Mouse (Mus musculus) kidney, embryonic 14.5 days (tissue): ENCODE measurements around the gene Aloxe3. TPM values are rescaled to one million over a fixed set of nuclear protein-coding genes. Genes with fewer than 3 reads are reported as not detected.
A peak's percentile ranks its signal among the peaks of the same experiment; 100 is the strongest.

Experiments
- ATAC-seq: fragments of 200-750 bp; cut with Nextera tagmentation; 2 replicates; pipeline ENCODE4 v1.8.0; 2017; ENCODE audit warnings: moderate number of reproducible peaks, mild to moderate bottlenecking, moderate TSS enrichment, moderate library complexity; ENCODE audit not compliant: low FRiP score, low TSS enrichment
- H3K27ac ChIP-seq: fragments of 300-500 bp; sonication (generic); 2 replicates; pipeline ENCODE4 v1.5.1; 2014; ENCODE audit warnings: low read depth, mild to moderate bottlenecking, low read length, moderate library complexity, mixed read lengths
- H3K27me3 ChIP-seq: fragments of 300-500 bp; sonication (generic); 2 replicates; pipeline ENCODE4 v1.6.1; 2014; ENCODE audit warnings: mild to moderate bottlenecking, low read length; ENCODE audit not compliant: control insufficient read depth, insufficient read depth
- H3K36me3 ChIP-seq: fragments of 300-500 bp; sonication (generic); 2 replicates; pipeline ENCODE4 v1.6.1; 2014; ENCODE audit warnings: low read length, mixed read lengths; ENCODE audit not compliant: control insufficient read depth, insufficient read depth
- H3K4me1 ChIP-seq: fragments of 300-500 bp; sonication (generic); 2 replicates; pipeline ENCODE4 v1.6.1; 2014; ENCODE audit warnings: low read length, mixed read lengths; ENCODE audit not compliant: control insufficient read depth, insufficient read depth
- H3K4me2 ChIP-seq: fragments of 300-500 bp; sonication (generic); replicated peaks from 2 replicates; pipeline ENCODE4 v1.6.1; 2014; ENCODE audit warnings: low read depth, mild to moderate bottlenecking, low read length
- H3K4me3 ChIP-seq: fragments of 300-500 bp; sonication (generic); 2 replicates; pipeline ENCODE4 v1.5.1; 2014; ENCODE audit warnings: mild to moderate bottlenecking, low read length
- H3K9ac ChIP-seq: fragments of 300-500 bp; sonication (generic); 2 replicates; pipeline ENCODE4 v1.6.1; 2014; ENCODE audit warnings: low read depth, mild to moderate bottlenecking, low read length, moderate library complexity
- H3K9me3 ChIP-seq: fragments of 300-500 bp; sonication (generic); 2 replicates; pipeline ENCODE4 v1.6.1; 2016; ENCODE audit warnings: low read length; ENCODE audit not compliant: control insufficient read depth
- WGBS: fragments of 180-500 bp; shearing (Covaris S2); extraction: QIAGEN DNeasy Blood & Tissue Kit; methylation state at CpG from one replicate; pipeline ENCODE4 v1.1.7; 2014; 5-methylcytosine and 5-hydroxymethylcytosine counted together
- polyA plus RNA-seq: library from polyadenylated mRNA; unstranded; fragments of >200 nt; fragmentation: Nextera tagmentation; extraction: Ambion mirVana; gene quantifications from 2 replicates; pipeline ENCODE4 v1.2.1, GENCODE M21; 2014

The Aloxe3 gene
- polyA plus RNA-seq, 1 experiment from 2014 or later = 0.54 TPM

GRCm38 (mm10) chr11:69147546-69147945, 21.9 kb downstream of the Aloxe3 start:
- H3K4me2 ChIP-seq = no peak overlapping the region
- no peaks in the 10 kb centered on the region for H3K27me3 ChIP-seq
- H3K4me3 ChIP-seq = no peak overlapping the region
- H3K9me3 ChIP-seq = no peaks in the 10 kb centered on the region
- WGBS = 82% methylated on average over 7 of the region's 7 CpGs
- no peak for ATAC-seq
- no peaks in the 10 kb centered on the region for H3K4me1 ChIP-seq
- no peaks in the 10 kb centered on the region for H3K36me3 ChIP-seq
- H3K9ac ChIP-seq = no peak overlapping the region
- H3K27ac ChIP-seq = no peak overlapping the region

GRCm38 (mm10) chr11:69148451-69148960, 22.8 kb downstream of the Aloxe3 start:
- Histone ChIP-seq H3K4me1 (no peaks in the 10 kb centered on the region), H3K4me2 (no peak overlapping the region), H3K27ac (no peak overlapping the region), H3K9ac (no peak overlapping the region), H3K9me3 (no peaks in the 10 kb centered on the region), H3K27me3 (no peaks in the 10 kb centered on the region), H3K4me3 (no peak overlapping the region), H3K36me3 (no peaks in the 10 kb centered on the region)
- no peak for ATAC-seq
- WGBS = 93% methylated on average over 5 of the region's 5 CpGs

GRCm38 (mm10) chr11:69149728-69150127, 24.0 kb downstream of the Aloxe3 start:
- Histone ChIP-seq H3K27ac (no peak overlapping the region), H3K4me1 (no peaks in the 10 kb centered on the region), H3K4me3 (no peak overlapping the region), H3K4me2 (no peak overlapping the region), H3K9me3 (no peaks in the 10 kb centered on the region), H3K9ac (no peak overlapping the region), H3K36me3 (no peaks in the 10 kb centered on the region), H3K27me3 (no peaks in the 10 kb centered on the region)
- no peak for ATAC-seq
- 77% methylated on average over 6 of the region's 6 CpGs for WGBS

GRCm38 (mm10) chr11:69150444-69150843, 24.7 kb downstream of the Aloxe3 start:
- peak overlapping the region; percentile 10; the same call in 1 of the 2 replicates for H3K4me3 ChIP-seq
- no peak overlapping the region for H3K9ac ChIP-seq
- H3K27ac ChIP-seq = no peak overlapping the region

GRCm38 (mm10) chr11:69151004-69151403, 25.3 kb downstream of the Aloxe3 start:
- WGBS = 57% methylated on average over 6 of the region's 6 CpGs
- Histone ChIP-seq H3K9me3 (no peaks in the 10 kb centered on the region), H3K27me3 (no peaks in the 10 kb centered on the region), H3K4me2 (peak overlapping the region; percentile 33), H3K27ac (no peak overlapping the region), H3K4me1 (no peaks in the 10 kb centered on the region), H3K36me3 (no peaks in the 10 kb centered on the region), H3K4me3 (peak overlapping the region; percentile 10; the same call in 1 of the 2 replicates), H3K9ac (0 out of 2 replicates have a peak overlapping the region, but pooled peaks have one; percentile 28)
- no peak for ATAC-seq

More at GRCm38 (mm10) chr11:69150444-69150843, 24.7 kb downstream of the Aloxe3 start:
- no peaks in the 10 kb centered on the region for H3K27me3 ChIP-seq
- WGBS = 5% methylated on average over 7 of the region's 7 CpGs
- ATAC-seq = no peak
- H3K9me3 ChIP-seq = no peaks in the 10 kb centered on the region
- H3K4me1 ChIP-seq = no peaks in the 10 kb centered on the region
- peak overlapping the region; percentile 33 for H3K4me2 ChIP-seq
- H3K36me3 ChIP-seq = no peaks in the 10 kb centered on the region

- ATAC-seq = no peak
These were observed 28.1 kb downstream of the Aloxe3 start for GRCm38 (mm10) chr11:69153831-69154230.

GRCm38 (mm10) chr11:69155351-69155750, 29.7 kb downstream of the Aloxe3 start:
- peaks cover 8% of the 10 kb centered on the region; the same call in 1 of the 2 replicates for H3K4me1 ChIP-seq
- peaks cover 14% of the 10 kb centered on the region for H3K27me3 ChIP-seq
- no peak overlapping the region for H3K4me2 ChIP-seq
- H3K36me3 ChIP-seq = no peaks in the 10 kb centered on the region
- no peak overlapping the region for H3K9ac ChIP-seq
- 59% methylated on average over 1 of the region's 1 CpGs for WGBS
- no peak for ATAC-seq
- H3K9me3 ChIP-seq = no peaks in the 10 kb centered on the region
- no peak overlapping the region for H3K4me3 ChIP-seq
- H3K27ac ChIP-seq = no peak overlapping the region

More at GRCm38 (mm10) chr11:69153831-69154230, 28.1 kb downstream of the Aloxe3 start:
- no peaks in the 10 kb centered on the region for H3K9me3 ChIP-seq
- no peak overlapping the region for H3K27ac ChIP-seq
- no peak overlapping the region for H3K4me2 ChIP-seq
- 86% methylated on average over 8 of the region's 8 CpGs for WGBS
- peaks cover 8% of the 10 kb centered on the region; the same call in 1 of the 2 replicates for H3K4me1 ChIP-seq
- H3K27me3 ChIP-seq = peaks cover 14% of the 10 kb centered on the region
- no peaks in the 10 kb centered on the region for H3K36me3 ChIP-seq
- H3K9ac ChIP-seq = no peak overlapping the region
- H3K4me3 ChIP-seq = no peak overlapping the region

GRCm38 (mm10) chr11:69156800-69157199, 31.1 kb downstream of the Aloxe3 start, which contains the start of gene Alox12b:
Alox12b (plus strand) TSS chr11:69156989.
- Histone ChIP-seq H3K9ac (peak within 1 kb of the TSS; percentile 8; the same call in 1 of the 2 replicates), H3K27me3 (peaks cover 14% of the 10 kb centered on the region), H3K4me3 (peak within 1 kb of the TSS; percentile 19)

GRCm38 (mm10) chr11:69169313-69169712, 43.6 kb downstream of the Aloxe3 start:
- H3K27ac ChIP-seq = no peak overlapping the region
- H3K4me3 ChIP-seq = no peak overlapping the region
- no peak for ATAC-seq
- no peaks in the 10 kb centered on the region for H3K36me3 ChIP-seq
- no peaks in the 10 kb centered on the region for H3K27me3 ChIP-seq
- H3K4me1 ChIP-seq = 0 out of 2 replicates have a peak, but pooled peaks cover 3% of the 10 kb centered on the region
- H3K4me2 ChIP-seq = no peak overlapping the region
- no peak overlapping the region for H3K9ac ChIP-seq
- no peaks in the 10 kb centered on the region for H3K9me3 ChIP-seq
- WGBS = 86% methylated on average over 12 of the region's 12 CpGs

More at GRCm38 (mm10) chr11:69156800-69157199, 31.1 kb downstream of the Aloxe3 start, which contains the start of gene Alox12b:
- Histone ChIP-seq H3K4me2 (peak within 1 kb of the TSS; percentile 31), H3K9me3 (no peaks in the 10 kb centered on the region), H3K4me1 (peaks cover 8% of the 10 kb centered on the region; the same call in 1 of the 2 replicates), H3K36me3 (no peaks in the 10 kb centered on the region), H3K27ac (no peak within 1 kb of the TSS)
- peak; percentile 79 for ATAC-seq
- 3% methylated on average over 18 of the region's 18 CpGs for WGBS
